Mouse (Mus musculus) myocyte (in vitro differentiated cells): Measurements from ENCODE around the gene Npm1.

Source experiments
- CEBPB ChIP-seq: IDR thresholded peaks from 2 replicates; pipeline ENCODE4 v1.6.1; 2011; ENCODE audit warnings: mild to moderate bottlenecking, moderate library complexity; ENCODE audit not compliant: poor library complexity, insufficient read depth, severe bottlenecking
- E2F4 ChIP-seq: IDR thresholded peaks from one replicate; pipeline ENCODE4 v1.6.1; 2011; ENCODE audit warnings: mild to moderate bottlenecking, control low read depth, moderate library complexity; ENCODE audit not compliant: insufficient read depth
- MAX ChIP-seq: IDR thresholded peaks from one replicate; pipeline ENCODE4 v1.6.1; 2011; ENCODE audit warnings: low read depth, mild to moderate bottlenecking, control low read depth
- MYOD1 ChIP-seq, 3 experiments: IDR thresholded peaks; one replicate each; pipeline ENCODE4 v1.6.1; 2011; ENCODE audit warnings: control low read depth in 2 of 3, low read depth in 2 of 3, mild to moderate bottlenecking in 2 of 3, moderate library complexity in 1 of 3; ENCODE audit not compliant: insufficient read length in 2 of 3, control insufficient read depth in 1 of 3
- POLR2A ChIP-seq: IDR thresholded peaks from one replicate; pipeline ENCODE4 v1.6.1; 2011; ENCODE audit warnings: low read depth, mild to moderate bottlenecking, control low read depth, moderate library complexity; ENCODE audit not compliant: insufficient read length
- SRF ChIP-seq: IDR thresholded peaks from one replicate; pipeline ENCODE4 v1.6.1; 2011; ENCODE audit warnings: low read depth; ENCODE audit not compliant: control insufficient read depth, insufficient read length
- TCF12 ChIP-seq: IDR thresholded peaks from one replicate; pipeline ENCODE4 v1.6.1; 2011; ENCODE audit warnings: mild to moderate bottlenecking, control low read depth; ENCODE audit not compliant: poor library complexity, insufficient read depth, severe bottlenecking

GRCm38 (mm10) chr11:33147572-33148337, 15.3 kb downstream of the Npm1 start:
- no peak for TF ChIP-seq SRF
- no peak for TF ChIP-seq TCF12
- TF ChIP-seq CEBPB, result no peak
- TF ChIP-seq E2F4, result no peak
- no peak for TF ChIP-seq MAX
- TF ChIP-seq POLR2A, result no peak
- TF ChIP-seq MYOD1 (IDR thresholded peaks at IDR 0.05; ENCODE audit: control insufficient read depth in 1 of 3, insufficient read length in 2 of 3, low read depth in 2 of 3), result no peak
